Mouse (Mus musculus): ENCODE results near the gene Gm3106. TPM values are rescaled to one million over a fixed set of nuclear protein-coding genes. Genes with fewer than 3 reads are reported as not detected.

Gene Gm3106
- not detected for polyA plus RNA-seq (2017; shearing (Covaris generic))

GRCm38 (mm10) chr5:94217705-94218104 lies at the start of gene Gm3106:
Gm3106 (plus strand) TSS chr5:94218005.

Other genes starting within 250 kb of the Gm3106 start
- not detected for gene BC061212, start 147.5 kb upstream of the Gm3106 start, polyA plus RNA-seq (2017; shearing (Covaris generic))
- 1.2 TPM for gene Gm6351, start 141.6 kb upstream of the Gm3106 start, polyA plus RNA-seq (2017; shearing (Covaris generic))
- not detected for gene A430089I19Rik, start 88.8 kb downstream of the Gm3106 start, polyA plus RNA-seq (2017; shearing (Covaris generic))
- gene Gm6502, start 96.4 kb downstream of the Gm3106 start, polyA plus RNA-seq (2017; shearing (Covaris generic)), result 0.60 TPM
- not detected for gene AA792892, start 121.7 kb downstream of the Gm3106 start, polyA plus RNA-seq (2017; shearing (Covaris generic))
- 0.62 TPM for gene Gm7682, start 227.8 kb downstream of the Gm3106 start, polyA plus RNA-seq (2017; shearing (Covaris generic))